Mouse (Mus musculus): ENCODE measurements around the gene Slc12a9.
"Not testable (repeated sequence)": the region's sequence is repeated elsewhere in the genome, so short reads cannot be mapped to it uniquely, and the experiment has no call there.

Gene Slc12a9

DNA sequence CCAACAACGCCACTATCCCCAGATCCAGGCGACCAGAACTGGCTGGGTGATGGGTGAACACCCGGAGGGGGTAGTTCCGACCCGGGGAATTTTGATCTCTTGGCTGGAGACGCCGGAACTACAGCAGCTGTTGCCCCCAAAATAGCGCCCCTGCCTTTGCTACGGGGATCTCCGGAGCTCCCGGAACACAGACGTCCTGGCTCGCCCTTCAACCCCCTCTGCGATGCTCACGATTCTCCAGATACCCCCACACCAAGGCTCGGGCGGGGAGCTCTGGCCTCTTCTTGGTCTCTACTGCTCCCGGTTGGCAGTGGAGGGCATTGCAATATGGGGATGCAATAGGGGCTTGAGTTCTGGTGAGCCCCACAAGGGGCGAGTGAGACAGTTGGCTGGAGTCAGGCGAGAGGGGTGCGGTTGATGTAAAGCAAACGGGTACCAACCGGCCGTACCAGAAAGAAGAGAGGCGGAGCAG, 44.4 kb downstream of the Slc12a9 start:
- DNase-seq (ENCODE audit: extremely low read depth, insufficient read length, low spot score): no peak

DNA sequence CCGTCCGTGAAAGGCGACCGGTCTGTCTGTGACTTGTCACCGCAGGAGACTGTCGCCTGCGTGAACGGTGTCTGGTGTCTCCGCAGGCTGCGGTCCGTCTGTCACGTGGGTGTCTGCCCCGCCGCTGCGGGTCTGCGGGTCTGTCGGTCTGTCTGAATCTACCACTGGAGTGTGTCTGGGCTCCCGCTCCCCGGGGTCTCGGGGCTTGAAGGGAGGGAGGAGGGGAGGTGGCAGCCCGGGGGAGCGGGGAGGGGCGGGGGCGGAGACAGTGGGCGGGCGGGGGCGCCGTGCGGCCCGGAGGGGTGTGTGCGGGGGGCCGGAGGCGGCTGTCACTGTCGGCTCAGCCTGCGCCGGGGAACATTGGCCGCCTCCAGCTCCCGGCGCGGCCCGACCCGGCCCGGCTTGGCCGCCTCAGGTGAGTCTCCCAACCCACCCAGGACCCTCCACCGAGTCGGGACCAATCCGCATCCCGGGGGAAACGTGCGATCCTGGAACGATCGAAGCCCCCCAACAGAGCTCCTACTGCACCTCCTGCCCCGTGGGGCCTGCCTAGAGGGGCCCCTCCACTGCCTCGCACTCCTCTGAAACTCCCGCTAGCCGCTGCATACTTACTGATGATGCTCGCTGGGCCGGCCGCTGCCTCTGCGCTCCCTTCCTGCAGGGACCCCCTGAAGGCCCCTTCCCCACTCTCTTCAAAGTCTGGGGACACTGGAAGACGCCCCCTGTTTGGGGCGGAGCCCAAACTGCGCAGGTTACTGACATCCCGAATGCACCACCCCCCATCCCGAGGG, 45.2 kb downstream of the Slc12a9 start:
- no peak for DNase-seq (ENCODE audit: extremely low read depth, insufficient read length, low spot score)

DNA sequence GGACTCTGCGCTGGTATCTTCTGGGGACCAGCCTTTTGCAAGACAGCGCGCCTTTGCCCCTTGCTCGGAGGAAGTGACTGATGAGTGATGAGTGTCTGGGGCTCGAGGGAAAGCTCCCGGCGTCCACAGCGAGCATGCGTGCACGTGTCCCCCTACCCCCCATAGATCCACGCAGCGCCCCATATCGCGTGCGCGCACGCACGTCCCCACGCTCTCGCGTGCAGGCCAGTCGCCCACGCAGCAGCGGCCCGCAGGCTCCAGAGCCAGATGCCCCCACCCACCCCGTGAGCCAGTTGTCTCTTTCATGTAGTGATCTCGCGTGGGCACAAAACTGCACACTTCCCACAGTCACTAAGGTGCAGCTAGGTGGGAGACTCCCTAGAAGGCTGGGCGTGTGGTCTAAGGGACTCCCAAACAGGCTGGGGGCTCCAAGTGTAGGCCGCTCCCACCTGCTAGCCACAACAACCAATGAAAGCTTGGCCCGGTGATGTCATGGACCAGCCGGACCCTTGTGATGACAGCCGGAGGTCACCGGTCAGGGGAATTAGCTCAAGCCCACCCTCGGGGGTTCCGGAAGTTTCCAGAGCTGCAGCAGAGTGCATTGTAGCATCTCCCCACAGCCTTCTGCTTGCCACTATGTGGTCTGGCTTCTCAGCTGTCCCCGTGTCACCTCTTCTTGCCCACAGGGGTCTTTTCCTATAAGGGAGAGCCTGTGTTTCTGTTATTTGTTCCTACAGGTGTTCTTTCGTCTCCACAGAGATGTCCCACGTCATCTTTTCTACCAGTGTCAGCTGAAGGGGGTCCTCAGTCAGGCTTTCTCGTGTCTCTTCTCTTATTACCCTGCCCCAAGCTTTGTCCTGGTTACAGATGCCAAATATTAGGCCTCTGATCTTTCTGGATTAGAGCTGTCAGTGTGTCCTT, 46.1 kb downstream of the Slc12a9 start, which contains the start of gene Ache:
Gene Ache, plus strand, starts transcription at position 488 of the 921 bp plus-strand sequence.
- DNase-seq (ENCODE audit: extremely low read depth, insufficient read length, low spot score): no peak

DNA sequence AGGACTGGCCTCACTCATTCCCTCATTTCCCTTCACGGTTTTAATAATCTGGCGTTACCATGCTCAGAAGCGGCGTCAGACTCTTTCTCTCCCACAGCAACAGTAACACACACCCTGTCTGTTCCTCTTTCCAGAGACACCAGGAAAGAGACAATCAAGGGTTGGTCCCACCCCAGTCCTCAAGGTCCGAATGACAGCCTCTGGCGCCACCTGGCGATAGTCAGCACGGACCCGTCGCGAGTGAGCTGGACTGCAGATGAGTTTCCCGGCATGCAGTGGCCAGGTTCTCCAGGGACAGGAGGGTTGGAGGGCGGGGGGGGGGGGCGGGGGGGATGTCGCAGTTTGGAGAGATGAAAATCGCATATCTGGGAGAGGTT, 46.8 kb downstream of the Slc12a9 start:
- DNase-seq (ENCODE audit: extremely low read depth, insufficient read length, low spot score): peak; percentile 66

DNA sequence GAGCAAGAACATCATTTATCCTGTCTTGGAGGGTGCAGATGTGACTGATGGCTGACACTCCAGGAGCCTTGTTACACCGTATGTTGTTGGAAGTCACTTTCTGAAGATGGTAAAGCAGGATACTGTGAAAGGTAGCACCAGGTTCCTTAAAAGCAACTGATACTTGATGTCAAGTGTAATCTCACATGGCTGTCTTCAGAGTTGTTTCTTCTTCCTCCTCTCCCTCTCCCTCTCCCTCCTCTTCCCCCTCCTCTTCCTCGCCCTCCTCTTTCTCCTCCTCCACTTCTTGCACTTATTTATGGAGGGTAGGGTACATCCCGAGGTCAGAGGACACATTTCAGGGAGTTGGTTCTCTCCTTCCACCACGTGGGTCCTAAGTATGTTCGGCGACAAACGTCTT, 47.4 kb downstream of the Slc12a9 start:
- no peak for DNase-seq (ENCODE audit: extremely low read depth, insufficient read length, low spot score)

DNA sequence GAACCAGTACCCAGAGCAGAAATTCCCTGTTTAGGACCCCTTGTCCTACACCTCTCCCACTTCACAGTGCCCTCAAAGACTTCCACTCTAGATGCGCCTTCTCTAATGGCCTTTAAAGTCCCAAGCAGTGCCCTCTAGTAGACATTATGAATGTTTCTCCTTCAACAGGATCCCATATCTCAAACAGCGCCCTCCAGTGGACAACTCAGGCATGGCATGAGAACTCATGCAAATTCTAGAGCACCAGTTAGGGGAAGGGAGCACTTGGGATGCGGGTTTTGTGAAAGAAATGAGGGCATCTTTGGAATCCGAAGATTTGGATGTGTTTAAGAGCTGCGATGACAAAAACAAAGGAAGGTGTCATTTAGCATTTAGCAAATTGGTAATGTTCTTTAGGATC, 48.4 kb downstream of the Slc12a9 start:
- no peak for DNase-seq (ENCODE audit: extremely low read depth, insufficient read length, low spot score)

DNA sequence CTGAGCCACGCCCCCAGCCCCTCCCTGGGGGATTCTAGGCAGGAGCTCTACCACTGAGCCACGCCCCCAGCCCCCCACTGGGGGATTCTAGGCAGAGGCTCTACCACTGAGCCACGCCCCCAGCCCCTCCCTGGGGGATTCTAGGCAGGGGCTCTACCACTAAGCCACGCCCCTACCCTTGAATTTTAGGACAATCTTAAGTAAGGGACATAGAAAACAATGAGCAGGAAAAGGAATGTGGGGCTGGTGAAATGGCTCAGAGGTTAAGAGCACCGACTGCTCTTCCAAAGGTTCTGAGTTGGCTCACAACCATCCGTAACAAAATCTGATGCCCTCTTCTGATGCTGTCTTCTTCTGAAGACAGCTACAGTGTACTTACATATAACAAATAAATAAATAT, 49.0 kb downstream of the Slc12a9 start:
- not testable (repeated sequence) for DNase-seq (ENCODE audit: extremely low read depth, insufficient read length, low spot score)

DNA sequence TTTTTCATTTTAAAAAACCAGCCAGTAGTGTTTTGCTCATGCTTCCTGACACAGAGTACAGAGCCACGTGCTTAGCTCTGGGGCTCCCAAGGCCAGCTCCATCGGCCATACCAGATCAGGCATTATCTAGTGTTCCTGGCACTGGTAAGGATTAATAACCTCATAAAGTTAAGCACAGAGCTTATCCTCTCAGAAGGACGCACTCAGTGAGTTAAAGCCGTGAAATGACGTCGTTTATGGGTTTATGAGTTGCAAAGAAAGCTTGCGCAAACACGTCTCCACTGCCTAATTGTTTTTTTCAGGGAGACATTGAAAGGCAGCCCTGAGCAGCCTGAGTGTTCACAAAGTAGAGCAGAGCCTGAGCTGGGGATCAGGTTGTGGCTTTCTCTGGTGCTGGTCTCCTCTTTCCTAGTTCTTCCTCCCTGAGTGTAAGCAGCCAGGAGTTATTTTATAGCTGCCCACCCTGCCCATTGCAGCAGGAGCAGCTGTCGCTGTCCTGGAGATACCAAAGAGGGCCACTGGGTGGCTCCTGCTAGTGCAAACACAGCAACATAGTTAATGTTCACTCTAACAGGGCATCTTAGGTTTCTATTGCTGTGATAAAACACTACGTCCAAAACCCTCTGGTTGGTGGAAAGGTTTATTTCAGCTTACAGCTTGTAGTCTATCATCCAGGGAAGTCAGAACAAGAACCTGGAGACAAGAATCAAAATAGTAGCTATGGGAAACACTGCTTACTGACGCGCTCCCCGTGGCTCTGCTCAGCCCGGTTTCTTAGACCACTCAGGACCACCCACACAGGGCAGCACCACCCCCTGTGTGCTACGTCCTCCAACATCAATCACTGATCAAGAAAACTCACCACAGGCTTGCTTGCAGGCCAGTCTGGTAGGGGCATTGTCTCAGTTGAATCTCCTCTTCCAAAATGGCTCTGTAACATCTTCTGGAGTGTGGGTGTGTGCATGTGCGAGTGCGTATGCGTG, 55.7 kb downstream of the Slc12a9 start:
- DNase-seq (ENCODE audit: extremely low read depth, insufficient read length, low spot score): no peak

DNA sequence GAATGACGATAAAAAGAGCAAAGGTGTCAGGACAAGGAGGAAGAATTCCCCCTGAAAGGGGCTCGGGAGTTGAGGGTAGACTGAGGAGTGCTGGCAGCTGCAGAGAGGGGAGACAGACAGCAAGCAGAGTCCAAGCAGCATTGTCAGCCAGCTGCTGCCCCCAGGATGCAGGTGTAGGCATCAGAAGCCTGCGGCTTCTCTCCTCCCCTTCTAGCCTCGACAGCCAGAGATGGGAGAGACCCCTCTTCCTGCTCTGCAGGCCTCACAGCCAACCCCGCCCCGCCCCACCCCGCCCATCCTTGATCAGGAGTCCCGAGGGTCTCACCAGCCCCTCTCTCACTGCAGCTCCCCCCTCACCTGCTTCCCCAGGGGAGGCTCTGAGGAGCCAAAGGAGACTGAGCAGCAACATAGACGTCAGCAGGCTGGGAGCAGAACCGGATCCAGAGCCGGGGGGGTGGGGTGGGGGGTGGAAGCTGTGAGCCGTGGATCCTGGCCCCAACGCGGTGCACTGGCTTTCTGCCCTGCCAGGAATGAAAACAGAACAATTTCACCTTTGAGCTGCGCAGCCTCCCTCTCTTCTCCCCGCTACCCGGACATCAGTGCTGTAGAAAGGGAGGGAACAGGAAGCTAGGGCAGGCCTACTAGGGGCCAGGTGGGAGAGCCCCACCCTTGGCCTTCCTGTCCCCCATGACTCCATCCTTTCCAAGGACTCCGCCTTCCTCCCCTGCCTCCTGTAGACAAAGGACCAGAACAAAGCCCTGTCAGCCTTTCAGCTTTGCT, 65.1 kb downstream of the Slc12a9 start:
- DNase-seq (ENCODE audit: extremely low read depth, insufficient read length, low spot score): no peak

DNA sequence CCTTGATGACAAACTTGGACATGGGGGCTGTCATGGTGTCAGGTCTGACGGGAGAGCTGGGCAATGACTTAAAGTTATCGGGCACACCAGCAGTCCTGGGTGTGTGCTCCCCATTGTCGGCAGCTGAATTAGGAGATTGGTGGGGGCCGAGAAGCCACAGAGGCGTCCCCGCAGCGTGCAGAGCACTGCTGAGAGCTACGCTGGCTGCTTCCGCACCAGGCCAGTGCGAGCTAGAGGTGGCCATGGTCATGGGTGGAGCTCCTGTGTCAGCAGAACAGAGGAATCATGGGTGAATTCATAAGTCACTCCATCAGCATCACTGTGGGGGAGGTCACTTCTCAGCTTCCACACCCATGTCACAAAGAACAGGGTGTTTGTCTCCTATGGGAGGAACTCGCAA, 68.6 kb downstream of the Slc12a9 start:
- DNase-seq (ENCODE audit: extremely low read depth, insufficient read length, low spot score): no peak

Data from 3134 (cell line).